9 mouse cellular contexts compared by ENCODE assay signal in the genomic region with DNA sequence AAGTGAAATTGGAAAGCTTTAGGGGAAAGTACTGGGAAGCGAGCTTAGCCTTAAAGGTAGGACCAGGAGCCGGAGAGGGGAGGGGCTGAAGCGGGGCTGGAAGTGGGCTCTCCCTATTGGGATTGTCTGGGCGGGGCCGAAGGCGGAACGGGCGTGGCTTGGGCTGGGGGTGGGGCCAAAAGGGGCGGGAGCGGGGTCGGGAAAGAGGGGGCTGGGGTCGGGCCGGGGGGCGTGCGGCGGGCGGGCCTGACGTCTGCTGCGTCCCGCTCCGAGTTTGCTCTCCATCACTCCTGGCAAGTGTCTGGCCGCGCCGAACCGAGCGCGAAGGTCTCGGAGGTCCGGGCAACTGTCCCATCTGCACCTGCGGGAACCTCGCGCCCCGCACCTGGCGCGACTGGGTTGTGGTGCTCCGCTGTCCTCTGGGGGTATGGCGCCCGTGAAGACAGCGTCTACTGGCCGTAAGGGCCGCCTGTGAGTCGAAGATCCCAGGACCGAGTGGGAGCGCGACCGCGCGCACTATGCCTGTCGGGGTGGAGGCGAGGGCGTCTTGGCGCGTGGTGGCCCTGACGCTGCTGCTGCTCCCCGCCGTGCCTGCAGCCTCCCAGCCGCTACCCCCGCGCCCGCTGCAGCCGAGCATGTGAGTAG. TPM values are rescaled to one million over a fixed set of nuclear protein-coding genes. Genes with fewer than 3 reads are reported as not detected.
A peak's percentile ranks its signal among the peaks of the same experiment; 100 is the strongest.
DNase-seq lines count a peak whose midpoint lies in the region; ATAC-seq and TF ChIP-seq lines count a peak whose summit lies in the region.
"Had no signal": no experiment of that assay in that cellular context is flagged by ENCODE, and none has a peak within 500 bp of the region (broad histone marks: within the 10 kb centered on the region; RNA-seq: fewer than 3 reads in every experiment).

A gene (plus strand): TSS at position 225 of the 645 bp plus-strand sequence.

- no peaks in the 10 kb centered on the region for H3K4me1 ChIP-seq in cortical plate, adult 2 months (ENCODE audit: control insufficient read depth, insufficient read depth, low read length)
- H3K4me1 ChIP-seq in heart, postnatal 0 days (ENCODE audit: control insufficient read depth, insufficient read depth), result no peaks in the 10 kb centered on the region
- peaks cover 47% of the 10 kb centered on the region for H3K4me1 ChIP-seq in limb, embryonic 15.5 days
- peaks cover 14% of the 10 kb centered on the region for H3K4me1 ChIP-seq in midbrain, embryonic 16.5 days (ENCODE audit: control insufficient read depth, insufficient read depth, low read length)

- TF ChIP-seq EP300 in heart, postnatal 0 days (IDR thresholded peaks at IDR 0.05; ENCODE audit: low read depth), result no peak

- no peak for TF ChIP-seq POLR2A in cortical plate, adult 2 months (IDR thresholded peaks at IDR 0.05; ENCODE audit: extremely low read depth, insufficient read depth, low read length)

- peak within 1 kb of the TSS; percentile 11 for H3K4me3 ChIP-seq in cortical plate, adult 2 months (ENCODE audit: insufficient read depth, low read length)
- peak within 1 kb of the TSS; percentile 53 for H3K4me3 ChIP-seq in heart, postnatal 0 days (ENCODE audit: low read depth, low read length)
- H3K4me3 ChIP-seq in limb, embryonic 15.5 days, result peak within 1 kb of the TSS; percentile 64
- peak within 1 kb of the TSS; percentile 49 for H3K4me3 ChIP-seq in midbrain, embryonic 16.5 days (ENCODE audit: low read depth, low read length)

- peak within 1 kb of the TSS; percentile 71 for H3K4me2 ChIP-seq in heart, postnatal 0 days (ENCODE audit: low read depth, low read length)
- peak within 1 kb of the TSS; percentile 99 for H3K4me2 ChIP-seq in limb, embryonic 15.5 days
- H3K4me2 ChIP-seq in midbrain, embryonic 16.5 days (ENCODE audit: low read length), result peak within 1 kb of the TSS; percentile 95

- no peak within 1 kb of the TSS for H3K9ac ChIP-seq in heart, postnatal 0 days (replicated peaks; ENCODE audit: low read depth, low read length)
- H3K9ac ChIP-seq in limb, embryonic 15.5 days, result peak within 1 kb of the TSS; percentile 44
- H3K9ac ChIP-seq in midbrain, embryonic 16.5 days (ENCODE audit: low read depth, low read length), result peak within 1 kb of the TSS; percentile 58

- peak; percentile 58 to 71 for DNase-seq in heart, adult 18-20 months
- no peak for DNase-seq in heart, adult 9 months (ENCODE audit: low spot score in 2 of 2)
- DNase-seq in heart, postnatal 0 days (ENCODE audit: low spot score), result no peak
- DNase-seq in right cerebral cortex, adult 18-20 months, result no peak
- no peak for DNase-seq in adrenal gland, adult 18-20 months (ENCODE audit: low spot score in 2 of 2)

- no peak within 1 kb of the TSS for H3K27ac ChIP-seq in cortical plate, adult 2 months (ENCODE audit: insufficient read depth, low read length)
- no peak within 1 kb of the TSS for H3K27ac ChIP-seq in heart, postnatal 0 days (ENCODE audit: low read depth)
- peak within 1 kb of the TSS; percentile 67 for H3K27ac ChIP-seq in limb, embryonic 15.5 days
- H3K27ac ChIP-seq in midbrain, embryonic 16.5 days (ENCODE audit: low read length), result no peak within 1 kb of the TSS

- TF ChIP-seq CTCF in cortical plate, adult 2 months (IDR thresholded peaks at IDR 0.05; ENCODE audit: extremely low read depth, insufficient read depth, low read length), result no peak
- TF ChIP-seq CTCF in heart, postnatal 0 days (IDR thresholded peaks at IDR 0.05; ENCODE audit: low read depth), result no peak

- no peaks in the 10 kb centered on the region for H3K9me3 ChIP-seq in heart, postnatal 0 days (replicated peaks; ENCODE audit: control insufficient read depth, low read length)
- no peaks in the 10 kb centered on the region for H3K9me3 ChIP-seq in limb, embryonic 15.5 days
- H3K9me3 ChIP-seq in midbrain, embryonic 16.5 days (replicated peaks; ENCODE audit: control insufficient read depth, low read length, poor library complexity, severe bottlenecking), result no peaks in the 10 kb centered on the region

- H3K36me3 ChIP-seq in heart, postnatal 0 days (replicated peaks; ENCODE audit: control insufficient read depth, insufficient read depth, low read length), result no peaks in the 10 kb centered on the region
- H3K36me3 ChIP-seq in limb, embryonic 15.5 days, result no peaks in the 10 kb centered on the region
- no peaks in the 10 kb centered on the region for H3K36me3 ChIP-seq in midbrain, embryonic 16.5 days (ENCODE audit: control insufficient read depth, insufficient read depth, low read length)

- 0% methylated on average over 54 of the region's 61 CpGs for WGBS in heart, postnatal 0 days
- WGBS in limb, embryonic 15.5 days, result under 1% methylated on average over 53 of the region's 61 CpGs
- WGBS in midbrain, embryonic 16.5 days, result under 1% methylated on average over 44 of the region's 61 CpGs

- H3K27me3 ChIP-seq in heart, postnatal 0 days (ENCODE audit: control insufficient read depth, insufficient read depth, low read length), result peaks cover 53% of the 10 kb centered on the region
- peaks cover 34% of the 10 kb centered on the region for H3K27me3 ChIP-seq in limb, embryonic 15.5 days
- H3K27me3 ChIP-seq in midbrain, embryonic 16.5 days (ENCODE audit: control insufficient read depth, insufficient read depth, low read depth, low read length), result peaks cover 36% of the 10 kb centered on the region

- ATAC-seq in heart, postnatal 0 days (ENCODE audit: insufficient read depth, low read depth), result peak; percentile 70
- peak; percentile 66 for ATAC-seq in limb, embryonic 15.5 days (ENCODE audit: insufficient number of reproducible peaks, low FRiP score, low TSS enrichment, low read depth)
- ATAC-seq in midbrain, embryonic 16.5 days, result peak; percentile 48; the same call in 1 of the 2 replicates

RNA-seq across cellular contexts. Expression of the gene that starts here (rescaled TPM):
- 1 to 10 TPM; 3.7 to 4.6 TPM for total RNA-seq in heart, adult 18-20 months (2021)
- polyA plus RNA-seq in cortical plate, adult 2 months (2012; rRNA removed), result 3.0 TPM in 2 replicates
- total RNA-seq in heart, postnatal 0 days (2014; rRNA removed; ENCODE audit: low replicate concordance), result 53.3 and 79.8 TPM in 2 replicates
- polyA plus RNA-seq in heart, postnatal 0 days (2015; fragmentation: Nextera tagmentation; extraction: Ambion mirVana), result 11.6 and 12.9 TPM in 2 replicates
- 104 and 110 TPM in 2 replicates for polyA plus RNA-seq in limb, embryonic 15.5 days (2015; fragmentation: Nextera tagmentation; extraction: Ambion mirVana)
- polyA plus RNA-seq in midbrain, embryonic 16.5 days (2015; fragmentation: Nextera tagmentation; extraction: Ambion mirVana), result 9.3 and 10.6 TPM in 2 replicates
- total RNA-seq in adrenal gland, adult 18-20 months (2021), result 1 to 10 TPM; 2.5 to 4.3 TPM
- total RNA-seq: CH12.LX had no signal

Comparison
In these comparisons a context has a peak if more than half of its experiments do, and no peak if none do; other contexts are left out.
1. DNase-seq: peak in heart, adult 18-20 months (2 of 2); none in heart, adult 9 months (0 of 2), heart, postnatal 0 days (single experiment), right cerebral cortex, adult 18-20 months (single experiment) and adrenal gland, adult 18-20 months (0 of 2).
2. H3K4me3 ChIP-seq: peak in every context shown above with its lines; median percentile 64 in limb, embryonic 15.5 days; 53 in heart, postnatal 0 days; 49 in midbrain, embryonic 16.5 days; 11 in cortical plate, adult 2 months.
3. Peak in every context shown above with its lines, with median percentiles within 50 percentile points of each other: ATAC-seq and H3K4me2 ChIP-seq.